Mouse (Mus musculus): Measurements from ENCODE around the gene Tfap2c. TPM values are rescaled to one million over a fixed set of nuclear protein-coding genes. Genes with fewer than 3 reads are reported as not detected.

The Tfap2c gene
- total RNA-seq, 1 experiment, result 19.7 TPM

GRCm38 (mm10) chr2:172506121-172506520 is 43.3 kb upstream of the Tfap2c start:
- DNase-seq (ENCODE audit: low read depth, low spot score), result no peak
- H3K4me3 ChIP-seq (ENCODE audit: insufficient read depth in 1 of 2, low read depth in 1 of 2, low read length in 2 of 2, poor library complexity in 1 of 2, severe bottlenecking in 1 of 2), result no peak overlapping the region
- TF ChIP-seq CHD2 (IDR thresholded peaks at IDR 0.05; ENCODE audit: low read depth, low read length) (no peak), MAFK (IDR thresholded peaks at IDR 0.05; ENCODE audit: insufficient read depth, low read depth, low read length) (no peak), HCFC1 (IDR thresholded peaks at IDR 0.05; ENCODE audit: borderline replicate concordance, insufficient read depth, low read length) (no peak), ZNF384 (IDR thresholded peaks at IDR 0.05; ENCODE audit: low read depth, low read length) (no peak), ZC3H11A (IDR thresholded peaks at IDR 0.05; ENCODE audit: borderline replicate concordance, low read depth, low read length) (no peak)
- in situ Hi-C loops (cut with MboI; ENCODE audit: low sequenced_read_pairs in 2 of 2, unreplicated experiment in 2 of 2), result no loop called here
- no peaks in the 10 kb centered on the region for H3K36me3 ChIP-seq (ENCODE audit: control insufficient read depth, insufficient read depth, low read length, poor library complexity, severe bottlenecking)
- no peak overlapping the region for H3K27ac ChIP-seq (ENCODE audit: insufficient read depth, low read depth, low read length, poor library complexity, severe bottlenecking)
- H3K9ac ChIP-seq (ENCODE audit: insufficient read depth, low read depth, low read length, poor library complexity, severe bottlenecking), result no peak overlapping the region
- H3K4me1 ChIP-seq (ENCODE audit: control insufficient read depth in 2 of 2, insufficient read depth in 2 of 2, low read length in 2 of 2, poor library complexity in 1 of 2), result peaks cover 4 to 8% of the 10 kb centered on the region in 2 experiments
- H3K9me3 ChIP-seq (ENCODE audit: control insufficient read depth, insufficient read depth, low read depth, low read length), result no peaks in the 10 kb centered on the region

DNA sequence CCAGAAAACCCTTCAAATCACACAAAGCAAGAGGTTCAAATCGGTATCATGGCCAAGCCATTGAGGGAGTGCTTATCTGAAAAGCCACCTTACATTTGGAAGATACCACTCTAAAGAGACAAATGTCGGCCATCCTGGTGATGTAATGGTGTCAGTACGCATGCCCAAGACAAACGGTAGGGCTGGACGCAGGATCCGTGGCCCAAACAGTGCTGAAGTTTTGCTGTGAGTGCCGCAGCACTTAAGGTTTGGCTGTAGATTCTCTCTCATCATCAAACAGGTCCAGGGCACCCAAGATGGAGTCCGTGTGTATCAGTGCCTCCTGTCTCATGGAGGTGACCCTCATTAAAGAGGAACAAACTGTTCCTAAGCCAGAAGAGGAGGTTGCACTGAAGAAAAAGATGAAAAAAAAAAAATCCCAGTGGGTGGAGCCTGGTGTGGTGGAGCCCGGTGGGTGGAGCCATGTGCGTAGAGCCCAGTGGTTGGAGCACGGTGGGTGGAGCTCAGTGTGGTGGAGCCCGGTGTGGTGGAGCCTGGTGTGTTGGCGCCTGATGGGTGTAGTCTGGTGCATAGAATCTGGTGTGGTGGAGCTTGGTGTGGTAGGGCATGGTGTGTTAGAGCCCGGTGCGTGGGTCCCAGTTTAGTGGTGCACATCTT is 39.2 kb upstream of the Tfap2c start:
- no peak for TF ChIP-seq ZC3H11A (IDR thresholded peaks at IDR 0.05; ENCODE audit: borderline replicate concordance, low read depth, low read length)
- peak; percentile 93 for TF ChIP-seq ZNF384 (IDR thresholded peaks at IDR 0.05; ENCODE audit: low read depth, low read length)
- Histone ChIP-seq H3K4me1 (ENCODE audit: control insufficient read depth in 2 of 2, insufficient read depth in 2 of 2, low read length in 2 of 2, poor library complexity in 1 of 2) (peaks cover 2 to 13% of the 10 kb centered on the region in 2 experiments; a peak in 3 of 4 replicates), H3K9ac (ENCODE audit: insufficient read depth, low read depth, low read length, poor library complexity, severe bottlenecking) (peak overlapping the region; percentile 23; the same call in 1 of the 2 replicates), H3K4me3 (ENCODE audit: insufficient read depth in 1 of 2, low read depth in 1 of 2, low read length in 2 of 2, poor library complexity in 1 of 2, severe bottlenecking in 1 of 2) (no peak overlapping the region), H3K36me3 (ENCODE audit: control insufficient read depth, insufficient read depth, low read length, poor library complexity, severe bottlenecking) (no peaks in the 10 kb centered on the region), H3K9me3 (ENCODE audit: control insufficient read depth, insufficient read depth, low read depth, low read length) (no peaks in the 10 kb centered on the region), H3K27ac (ENCODE audit: insufficient read depth, low read depth, low read length, poor library complexity, severe bottlenecking) (0 out of 2 replicates have a peak overlapping the region, but pooled peaks have one; percentile 14)
- in situ Hi-C loops (cut with MboI; ENCODE audit: low sequenced_read_pairs in 2 of 2, unreplicated experiment in 2 of 2), result no loop called here
- peak; percentile 79 for DNase-seq (ENCODE audit: low read depth, low spot score)

- no peak for DNase-seq (ENCODE audit: low read depth, low spot score)
- no peaks in the 10 kb centered on the region for H3K36me3 ChIP-seq (ENCODE audit: control insufficient read depth, insufficient read depth, low read length, poor library complexity, severe bottlenecking)
- no peak overlapping the region for H3K4me3 ChIP-seq (ENCODE audit: insufficient read depth in 1 of 2, low read depth in 1 of 2, low read length in 2 of 2, poor library complexity in 1 of 2, severe bottlenecking in 1 of 2)
- no peak overlapping the region for H3K9ac ChIP-seq (ENCODE audit: insufficient read depth, low read depth, low read length, poor library complexity, severe bottlenecking)
- no peaks in the 10 kb centered on the region for H3K9me3 ChIP-seq (ENCODE audit: control insufficient read depth, insufficient read depth, low read depth, low read length)
- in situ Hi-C loops (cut with MboI; ENCODE audit: low sequenced_read_pairs in 2 of 2, unreplicated experiment in 2 of 2), result no loop called here
- H3K4me1 ChIP-seq (ENCODE audit: control insufficient read depth in 2 of 2, insufficient read depth in 2 of 2, low read length in 2 of 2, poor library complexity in 1 of 2), result peaks cover 0 to 19% of the 10 kb centered on the region in 2 experiments; a peak in 3 of 4 replicates
- no peak overlapping the region for H3K27ac ChIP-seq (ENCODE audit: insufficient read depth, low read depth, low read length, poor library complexity, severe bottlenecking)
- no peak for TF ChIP-seq MAFK (IDR thresholded peaks at IDR 0.05; ENCODE audit: insufficient read depth, low read depth, low read length)
- TF ChIP-seq CHD2 (IDR thresholded peaks at IDR 0.05; ENCODE audit: low read depth, low read length), result no peak
- TF ChIP-seq HCFC1 (IDR thresholded peaks at IDR 0.05; ENCODE audit: borderline replicate concordance, insufficient read depth, low read length), result no peak
- no peak for TF ChIP-seq ZNF384 (IDR thresholded peaks at IDR 0.05; ENCODE audit: low read depth, low read length)
- no peak for TF ChIP-seq ZC3H11A (IDR thresholded peaks at IDR 0.05; ENCODE audit: borderline replicate concordance, low read depth, low read length)
Measured at GRCm38 (mm10) chr2:172510899-172511298, 38.5 kb upstream of the Tfap2c start.

- DNase-seq (ENCODE audit: low read depth, low spot score), result peak; percentile 86
- no peak overlapping the region for H3K9ac ChIP-seq (ENCODE audit: insufficient read depth, low read depth, low read length, poor library complexity, severe bottlenecking)
- H3K4me3 ChIP-seq (ENCODE audit: insufficient read depth in 1 of 2, low read depth in 1 of 2, low read length in 2 of 2, poor library complexity in 1 of 2, severe bottlenecking in 1 of 2), result no peak overlapping the region
- no peak for TF ChIP-seq ZC3H11A (IDR thresholded peaks at IDR 0.05; ENCODE audit: borderline replicate concordance, low read depth, low read length)
- TF ChIP-seq CHD2 (IDR thresholded peaks at IDR 0.05; ENCODE audit: low read depth, low read length), result peak; percentile 50; the same call in 1 of the 2 replicates
- TF ChIP-seq MAFK (IDR thresholded peaks at IDR 0.05; ENCODE audit: insufficient read depth, low read depth, low read length), result peak; percentile 96
- peaks cover 0 to 39% of the 10 kb centered on the region in 2 experiments; a peak in 2 of 4 replicates for H3K4me1 ChIP-seq (ENCODE audit: control insufficient read depth in 2 of 2, insufficient read depth in 2 of 2, low read length in 2 of 2, poor library complexity in 1 of 2)
- no peaks in the 10 kb centered on the region for H3K9me3 ChIP-seq (ENCODE audit: control insufficient read depth, insufficient read depth, low read depth, low read length)
- H3K36me3 ChIP-seq (ENCODE audit: control insufficient read depth, insufficient read depth, low read length, poor library complexity, severe bottlenecking), result peaks cover 2% of the 10 kb centered on the region; the same call in 1 of the 2 replicates
- in situ Hi-C loops (cut with MboI; ENCODE audit: low sequenced_read_pairs in 2 of 2, unreplicated experiment in 2 of 2), result no loop called here
- H3K27ac ChIP-seq (ENCODE audit: insufficient read depth, low read depth, low read length, poor library complexity, severe bottlenecking), result peak overlapping the region; percentile 98
Measured at GRCm38 (mm10) chr2:172516407-172516992, 32.9 kb upstream of the Tfap2c start.
